Mouse (Mus musculus) ES-Bruce4 (cell line): Measurements from ENCODE around the gene Tpsb2.

Experiments
- CTCF ChIP-seq: IDR thresholded peaks from one replicate; pipeline ENCODE4 v1.8.1; 2011; ENCODE audit warnings: low read depth, low read length
- EP300 ChIP-seq: IDR thresholded peaks from 2 replicates; pipeline ENCODE4 v1.6.1; 2011; ENCODE audit warnings: low read depth, low read length; ENCODE audit not compliant: insufficient read depth
- POLR2A ChIP-seq: IDR thresholded peaks from one replicate; pipeline ENCODE4 v1.8.1; 2011; ENCODE audit warnings: low read length; ENCODE audit not compliant: insufficient read depth

- TF ChIP-seq POLR2A (no peak), EP300 (no peak), CTCF (no peak)
Measured at GRCm38 (mm10) chr17:25322930-25323329, 43.2 kb upstream of the Tpsb2 start.
